Comparison of ENCODE assay signal across 32 mouse cellular contexts in the genomic region with DNA sequence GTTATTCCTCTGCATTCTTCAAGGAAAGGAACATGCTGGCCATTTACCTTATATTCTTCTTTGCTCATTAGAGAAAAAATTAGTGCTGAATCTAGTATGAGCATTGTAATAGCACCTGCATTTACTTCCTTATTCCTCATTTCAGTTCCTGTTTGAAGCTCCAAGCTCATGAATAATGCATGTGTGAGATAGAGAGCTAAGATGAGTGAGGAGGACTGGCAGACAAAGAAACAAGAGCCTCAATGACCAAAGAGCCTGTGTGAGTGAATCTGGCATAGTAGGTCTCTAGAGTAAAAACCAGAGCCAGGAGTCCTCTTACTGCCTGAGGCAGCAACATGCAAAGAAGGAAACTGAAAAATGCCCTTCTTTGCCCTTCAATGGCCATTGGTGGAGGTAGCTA.
DNase-seq lines count a peak whose midpoint lies in the region; ATAC-seq and TF ChIP-seq lines count a peak whose summit lies in the region.
"Had no signal": no experiment of that assay in that cellular context is flagged by ENCODE, and none has a peak within 500 bp of the region (broad histone marks: within the 10 kb centered on the region; RNA-seq: fewer than 3 reads in every experiment).

No protein-coding gene starts in this region.

- no peak overlapping the region for H3K27ac ChIP-seq in midbrain, embryonic 12.5 days (replicated peaks)
- no peak overlapping the region for H3K27ac ChIP-seq in midbrain, postnatal 0 days (ENCODE audit: low read depth, low read length)
- H3K27ac ChIP-seq: embryonic facial prominence, embryonic 12.5 days; forebrain, embryonic 10.5 days; heart, embryonic 10.5 days; heart, embryonic 15.5 days; hindbrain, embryonic 12.5 days; kidney, postnatal 0 days; limb, embryonic 10.5 days; limb, embryonic 15.5 days; liver, embryonic 13.5 days; macrophage; neural tube, embryonic 13.5 days; stomach, embryonic 15.5 days had no signal

- peak; percentile 6 for DNase-seq in embryo, embryonic 10 days (ENCODE audit: low spot score)
- DNase-seq in embryo, embryonic 9.5 days (ENCODE audit: extremely low spot score): no peak
- DNase-seq in midbrain, postnatal 0 days (ENCODE audit: low spot score): no peak
- peak; percentile 15 for DNase-seq in MEL-GATA-1-ER (ENCODE audit: extremely low read depth, low read depth)
- no peak for DNase-seq in right cerebral cortex, adult 2 months (ENCODE audit: low spot score in 2 of 2)
- no peak for DNase-seq in layer of hippocampus, adult 8-10 months (ENCODE audit: low spot score in 2 of 2)
- DNase-seq: adrenal gland, postnatal 14 days; cerebellum, adult 18-20 months; cerebellum, postnatal 10 days; gastrocnemius, postnatal 14 days; heart, adult 11 months; kidney, adult 8-10 months; kidney, postnatal 4 days; liver, embryonic 13.5 days; lung, adult 18-20 months; right cerebral cortex, postnatal 25 days; thymus, postnatal 14 days had no signal

- H3K4me2 ChIP-seq in midbrain, embryonic 12.5 days (replicated peaks): no peak overlapping the region
- H3K4me2 ChIP-seq in midbrain, postnatal 0 days (ENCODE audit: low read depth, low read length, poor library complexity, severe bottlenecking): no peak overlapping the region
- H3K4me2 ChIP-seq: embryonic facial prominence, embryonic 12.5 days; heart, embryonic 15.5 days; hindbrain, embryonic 12.5 days; limb, embryonic 15.5 days; liver, embryonic 13.5 days; neural tube, embryonic 13.5 days; stomach, embryonic 15.5 days had no signal

- no peak for TF ChIP-seq CTCF in midbrain, postnatal 0 days (IDR thresholded peaks at IDR 0.05)

- no peaks in the 10 kb centered on the region for H3K9me3 ChIP-seq in midbrain, embryonic 12.5 days
- H3K9me3 ChIP-seq in midbrain, postnatal 0 days (ENCODE audit: low read length): no peaks in the 10 kb centered on the region
- H3K9me3 ChIP-seq: embryonic facial prominence, embryonic 12.5 days; forebrain, embryonic 10.5 days; heart, embryonic 10.5 days; heart, embryonic 15.5 days; hindbrain, embryonic 12.5 days; limb, embryonic 10.5 days; limb, embryonic 15.5 days; liver, embryonic 13.5 days; neural tube, embryonic 13.5 days; stomach, embryonic 15.5 days had no signal

- peak; percentile 84; the same call in 1 of the 2 replicates for ATAC-seq in midbrain, embryonic 12.5 days (ENCODE audit: low FRiP score, low read depth)
- no peak for ATAC-seq in midbrain, postnatal 0 days (ENCODE audit: low FRiP score)
- peak; percentile 54 for ATAC-seq in megakaryocyte, adult 5-6 weeks (ENCODE audit: poor library complexity, severe bottlenecking)
- ATAC-seq: intestine, embryonic 16.5 days; lung, postnatal 0 days had no signal

- H3K36me3 ChIP-seq in midbrain, embryonic 12.5 days: no peaks in the 10 kb centered on the region
- H3K36me3 ChIP-seq in midbrain, postnatal 0 days (ENCODE audit: insufficient read depth, low read length): no peaks in the 10 kb centered on the region
- H3K36me3 ChIP-seq: embryonic facial prominence, embryonic 12.5 days; forebrain, embryonic 10.5 days; heart, embryonic 10.5 days; heart, embryonic 15.5 days; hindbrain, embryonic 12.5 days; limb, embryonic 10.5 days; limb, embryonic 15.5 days; liver, embryonic 13.5 days; neural tube, embryonic 13.5 days; stomach, embryonic 15.5 days had no signal

- H3K4me1 ChIP-seq in midbrain, embryonic 12.5 days: no peaks in the 10 kb centered on the region
- no peaks in the 10 kb centered on the region for H3K4me1 ChIP-seq in midbrain, postnatal 0 days (ENCODE audit: insufficient read depth, low read length)
- H3K4me1 ChIP-seq: embryonic facial prominence, embryonic 12.5 days; forebrain, embryonic 10.5 days; heart, embryonic 10.5 days; heart, embryonic 15.5 days; limb, embryonic 10.5 days; limb, embryonic 15.5 days; liver, embryonic 13.5 days; neural tube, embryonic 13.5 days; stomach, embryonic 15.5 days had no signal

- H3K9ac ChIP-seq in midbrain, embryonic 12.5 days (replicated peaks): no peak overlapping the region
- H3K9ac ChIP-seq in midbrain, postnatal 0 days (replicated peaks; ENCODE audit: low read length, poor library complexity, severe bottlenecking): no peak overlapping the region
- H3K9ac ChIP-seq: embryonic facial prominence, embryonic 12.5 days; heart, embryonic 15.5 days; hindbrain, embryonic 12.5 days; limb, embryonic 15.5 days; liver, embryonic 13.5 days; neural tube, embryonic 13.5 days; stomach, embryonic 15.5 days had no signal

- no peaks in the 10 kb centered on the region for H3K27me3 ChIP-seq in midbrain, embryonic 12.5 days
- no peaks in the 10 kb centered on the region for H3K27me3 ChIP-seq in midbrain, postnatal 0 days (ENCODE audit: insufficient read depth, low read length)
- H3K27me3 ChIP-seq: embryonic facial prominence, embryonic 12.5 days; heart, embryonic 15.5 days; hindbrain, embryonic 12.5 days; limb, embryonic 15.5 days; liver, embryonic 13.5 days; neural tube, embryonic 13.5 days; stomach, embryonic 15.5 days had no signal

- no peak overlapping the region for H3K4me3 ChIP-seq in midbrain, embryonic 12.5 days
- no peak overlapping the region for H3K4me3 ChIP-seq in midbrain, postnatal 0 days (ENCODE audit: low read depth, low read length)
- H3K4me3 ChIP-seq: embryonic facial prominence, embryonic 12.5 days; forebrain, embryonic 10.5 days; heart, embryonic 10.5 days; heart, embryonic 15.5 days; hindbrain, embryonic 12.5 days; limb, embryonic 10.5 days; limb, embryonic 15.5 days; liver, embryonic 13.5 days; neural tube, embryonic 13.5 days; stomach, embryonic 15.5 days had no signal

Comparison
In these comparisons a context has a peak if more than half of its experiments do, and no peak if none do; other contexts are left out.
1. DNase-seq: peak in embryo, embryonic 10 days (single experiment) and MEL-GATA-1-ER (single experiment); none in embryo, embryonic 9.5 days (single experiment), midbrain, postnatal 0 days (single experiment), right cerebral cortex, adult 2 months (0 of 2) and layer of hippocampus, adult 8-10 months (0 of 2).